Mouse (Mus musculus) embryo, embryonic 11.5 days (tissue): ENCODE results near the gene Smad3.

Experiments used
- DNase-seq: peaks from one replicate; pipeline ENCODE4 v3.0.0-alpha.2; 2012; ENCODE audit warnings: low read depth, low spot score

The Smad3 gene

DNA sequence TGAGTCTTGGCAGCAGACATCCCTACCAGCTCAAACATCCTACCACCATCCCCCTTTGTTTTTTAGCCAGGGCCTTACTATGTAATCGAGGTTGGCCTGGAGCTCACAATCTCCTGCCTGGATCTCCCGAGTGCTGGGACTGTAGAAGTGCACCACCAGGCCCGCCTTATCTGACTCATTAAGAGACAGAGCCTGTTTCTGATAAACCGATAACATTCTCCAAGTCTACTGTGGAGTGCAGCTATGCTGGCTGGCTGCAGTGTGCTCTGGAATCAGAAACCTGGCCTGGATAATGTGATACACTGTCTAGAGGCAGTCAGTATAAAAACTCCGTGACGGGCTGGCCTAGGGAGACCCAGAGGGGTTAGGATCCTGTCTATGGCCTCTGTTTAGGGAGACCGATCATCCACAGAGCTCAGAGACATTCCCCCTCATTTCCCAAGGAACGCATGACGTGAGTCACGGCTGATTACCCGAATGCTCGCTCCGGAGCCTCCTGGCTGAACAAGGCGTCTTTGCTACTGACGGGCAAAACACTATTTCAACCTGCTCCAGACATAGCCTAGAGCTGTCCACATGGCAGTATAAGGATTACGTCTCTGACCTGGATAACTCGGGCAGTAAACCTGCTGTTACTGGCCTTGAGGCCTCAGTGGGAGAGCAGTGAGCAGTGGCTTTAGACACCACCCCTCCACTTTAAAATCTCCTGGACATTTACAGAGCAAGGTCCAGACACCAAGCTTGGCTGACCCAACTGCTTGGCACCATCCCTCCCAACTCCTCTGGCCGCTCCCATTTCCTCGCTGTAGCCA is 11.8 kb downstream of the Smad3 start:
- DNase-seq = no peak

GRCm38 (mm10) chr9:63744595-63744994 is 13.2 kb downstream of the Smad3 start:
- DNase-seq = no peak

GRCm38 (mm10) chr9:63743775-63744174 is 14.0 kb downstream of the Smad3 start:
- DNase-seq = no peak

- DNase-seq = no peak
Observed at GRCm38 (mm10) chr9:63742887-63743660, 14.7 kb downstream of the Smad3 start.

DNA sequence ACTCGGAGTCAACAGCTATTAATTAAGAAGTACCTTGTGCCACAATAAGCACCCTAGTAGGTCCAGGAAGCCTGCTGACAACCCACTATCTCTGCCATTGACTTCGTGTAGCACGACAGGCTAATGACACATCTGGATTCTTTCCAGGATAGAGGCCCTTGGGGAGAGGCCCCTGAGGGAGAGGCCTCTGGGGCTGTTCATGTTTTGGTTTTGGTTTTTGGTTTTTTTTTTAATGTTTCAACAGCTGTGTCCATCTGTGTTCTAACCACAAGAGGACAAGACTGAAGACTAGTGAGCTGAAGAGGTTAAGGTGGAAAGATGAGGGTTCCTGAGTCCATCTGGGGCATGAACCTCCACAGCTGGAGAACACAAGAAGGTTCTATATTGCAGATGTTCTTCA is 15.5 kb downstream of the Smad3 start:
- DNase-seq = no peak

- DNase-seq = no peak
Observed at GRCm38 (mm10) chr9:63741792-63742191, 16.0 kb downstream of the Smad3 start.

DNA sequence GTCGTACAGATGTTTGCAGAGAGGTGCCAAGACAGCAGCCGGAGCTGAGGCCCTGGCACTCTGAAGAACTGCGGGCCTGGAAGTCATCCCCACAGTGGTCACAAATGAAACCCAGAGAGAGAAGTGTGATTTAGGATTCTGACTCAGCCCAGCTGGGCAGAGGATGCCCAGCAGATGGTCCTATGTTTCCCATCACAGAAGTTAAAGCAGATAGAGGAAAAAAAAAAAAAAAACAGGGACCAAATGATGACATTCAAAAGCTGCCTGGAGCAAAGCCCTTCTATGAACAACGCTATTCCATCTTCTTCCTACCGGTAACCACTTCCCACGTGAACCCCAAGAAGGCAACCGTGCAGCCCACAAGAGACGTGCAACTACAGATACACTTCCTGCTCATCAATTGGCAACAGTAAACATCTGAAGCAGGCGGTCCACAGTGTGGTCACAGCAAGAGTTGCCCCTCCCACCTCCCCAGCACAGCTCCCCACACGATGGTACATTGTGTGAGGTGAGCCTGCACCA is 17.4 kb downstream of the Smad3 start:
- DNase-seq = no peak

GRCm38 (mm10) chr9:63738830-63739229 is 19.0 kb downstream of the Smad3 start:
- DNase-seq = no peak

DNA sequence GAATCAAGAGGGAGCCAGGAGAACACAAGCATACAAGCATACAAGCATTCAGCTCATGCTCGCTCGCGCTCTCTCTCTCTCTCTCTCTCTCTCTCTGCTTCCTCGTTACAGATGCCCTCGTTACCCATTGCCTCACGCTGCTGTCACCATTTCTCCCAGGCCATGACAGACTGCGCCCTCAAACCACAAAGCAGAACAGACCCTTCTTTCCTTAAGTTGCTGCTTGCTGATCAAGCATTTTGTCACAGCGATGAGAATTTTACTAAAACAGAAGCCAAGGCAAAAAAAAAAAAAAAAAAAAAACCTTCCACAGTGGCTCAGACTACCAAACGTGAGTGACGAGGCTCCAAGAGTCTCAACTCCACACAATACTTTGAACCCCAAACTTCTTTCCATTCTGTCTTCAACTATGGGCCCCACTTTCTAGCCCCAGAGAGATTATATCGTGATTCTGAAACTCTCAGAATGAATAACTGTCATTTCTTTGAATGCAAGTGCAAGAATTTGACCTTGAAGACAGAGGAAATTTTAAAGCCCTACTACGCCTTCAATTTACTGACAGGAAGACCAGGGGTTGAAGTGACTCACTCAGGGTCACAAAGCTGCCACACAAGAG is 19.6 kb downstream of the Smad3 start:
- no peak for DNase-seq

DNA sequence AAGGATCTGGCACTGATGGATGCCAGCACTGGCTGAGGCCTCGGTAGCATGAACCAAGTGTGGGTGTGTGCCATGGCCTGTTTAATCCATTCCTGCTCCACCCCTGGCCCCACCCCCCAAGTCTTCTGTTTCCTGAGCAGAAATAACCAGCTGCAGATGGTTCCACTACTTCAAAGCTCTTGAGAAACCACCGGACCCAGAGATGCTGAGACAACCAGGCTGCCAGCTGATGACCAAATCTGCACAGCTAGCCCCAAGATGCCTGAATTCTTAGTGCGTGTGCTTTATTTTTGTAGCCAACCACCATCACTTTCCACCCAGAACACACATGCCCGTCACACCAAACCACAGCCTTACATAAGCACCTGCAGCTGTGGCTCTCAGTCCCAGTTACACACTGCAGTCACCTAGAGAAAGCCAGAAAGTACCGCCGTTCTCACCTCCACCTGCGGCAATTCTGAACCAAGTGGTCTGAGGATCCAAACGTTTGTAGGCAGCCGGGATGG is 20.3 kb downstream of the Smad3 start:
- DNase-seq = no peak

DNA sequence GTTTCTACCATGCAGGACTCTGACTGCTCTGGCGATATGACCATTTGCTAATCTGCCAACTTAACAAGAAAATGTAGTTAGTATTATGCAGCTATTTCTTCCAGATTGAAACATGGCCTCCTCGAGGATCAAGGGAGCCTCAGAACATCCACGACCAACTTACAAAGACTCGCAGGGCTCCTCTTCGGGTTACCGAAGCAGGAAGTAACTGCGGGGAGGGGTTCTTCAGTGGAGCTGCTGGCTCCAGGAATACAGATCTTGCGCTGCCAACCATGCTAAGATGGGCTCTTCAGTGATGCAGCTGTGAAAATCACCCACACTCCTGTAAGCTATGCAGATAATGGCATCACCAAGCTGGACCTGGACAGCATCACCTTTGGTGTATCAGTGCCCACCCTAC is 23.5 kb downstream of the Smad3 start:
- no peak for DNase-seq

DNA sequence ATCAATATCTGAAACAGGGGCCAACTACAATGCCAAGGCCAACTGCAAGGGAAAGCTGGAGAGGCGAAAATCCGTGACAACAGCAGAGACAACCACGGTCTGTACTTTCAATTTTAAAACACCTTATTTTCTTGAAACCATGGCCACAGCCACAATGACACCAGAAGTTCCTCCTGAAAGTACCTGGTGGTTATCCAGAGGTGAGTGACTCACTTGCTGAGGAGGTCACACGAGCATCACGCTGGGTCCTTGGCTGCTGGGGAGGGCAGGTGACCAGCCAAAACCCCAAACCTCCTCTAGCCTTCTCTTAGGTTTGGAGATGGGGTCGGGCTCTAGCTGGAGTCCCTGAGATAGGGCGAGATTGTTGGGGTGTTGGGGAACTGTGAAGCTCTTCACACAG is 25.1 kb downstream of the Smad3 start:
- no peak for DNase-seq

GRCm38 (mm10) chr9:63731114-63731828 is 26.5 kb downstream of the Smad3 start:
- DNase-seq = no peak

GRCm38 (mm10) chr9:63728969-63729368 is 28.8 kb downstream of the Smad3 start:
- DNase-seq = no peak

- DNase-seq = no peak
Observed at GRCm38 (mm10) chr9:63727070-63727469, 30.7 kb downstream of the Smad3 start.

GRCm38 (mm10) chr9:63726088-63727010 is 31.4 kb downstream of the Smad3 start:
- DNase-seq = no peak

DNA sequence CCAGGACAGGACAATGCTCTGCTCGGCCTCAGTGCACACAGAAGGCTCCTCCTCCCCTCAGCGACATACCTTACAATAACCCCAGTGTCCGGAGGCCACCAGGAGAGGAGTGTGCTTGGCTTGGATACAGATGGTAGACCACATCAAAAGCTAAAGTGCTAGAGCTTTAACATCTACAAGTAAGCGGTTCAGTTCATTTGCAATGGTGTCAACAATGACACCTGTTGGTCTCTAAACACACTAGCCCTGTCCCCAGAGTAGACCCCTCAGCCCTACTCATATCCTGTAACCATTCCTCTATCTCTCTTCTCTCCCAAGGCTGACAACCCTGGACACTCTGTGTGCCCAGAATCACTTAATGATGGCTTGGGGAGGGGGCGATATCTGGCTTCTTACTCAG is 33.0 kb downstream of the Smad3 start:
- DNase-seq = no peak

DNA sequence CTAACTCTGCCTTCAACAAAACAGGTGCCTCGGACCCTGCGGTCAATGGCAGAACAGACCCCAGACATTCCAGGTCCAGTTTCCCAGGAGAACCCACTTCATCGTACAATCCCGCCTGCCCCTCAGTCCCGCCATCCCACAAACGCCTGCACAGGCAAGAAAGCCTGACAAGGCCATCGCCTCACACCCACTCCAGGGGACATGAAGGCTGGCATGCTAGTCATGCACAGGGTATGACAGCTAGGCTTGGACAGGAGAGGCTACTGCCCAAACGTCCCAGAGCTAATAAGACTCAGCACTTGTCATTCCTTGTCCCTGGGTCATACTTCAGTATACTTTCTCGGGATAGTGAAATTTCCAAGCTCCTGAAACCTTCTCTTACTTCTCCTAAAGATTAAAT is 34.9 kb downstream of the Smad3 start:
- no peak for DNase-seq

GRCm38 (mm10) chr9:63722350-63722749 is 35.4 kb downstream of the Smad3 start:
- DNase-seq = no peak

- no peak for DNase-seq
Observed at GRCm38 (mm10) chr9:63721573-63722275, 36.1 kb downstream of the Smad3 start.
